Mouse (Mus musculus) olfactory bulb, adult 2 months (tissue): ENCODE results near the gene Dpm3.

Experiments
- CTCF ChIP-seq: fragments of 200-500 bp; IDR thresholded peaks from 2 replicates; pipeline ENCODE4 v1.5.1; 2012; ENCODE audit warnings: low read depth, mild to moderate bottlenecking, low read length, moderate library complexity; ENCODE audit not compliant: insufficient read depth
- POLR2A ChIP-seq: fragments of 200-500 bp; IDR thresholded peaks from 2 replicates; pipeline ENCODE4 v1.6.1; 2012; ENCODE audit warnings: mild to moderate bottlenecking, low read depth, low read length, moderate library complexity; ENCODE audit not compliant: insufficient read depth

DNA sequence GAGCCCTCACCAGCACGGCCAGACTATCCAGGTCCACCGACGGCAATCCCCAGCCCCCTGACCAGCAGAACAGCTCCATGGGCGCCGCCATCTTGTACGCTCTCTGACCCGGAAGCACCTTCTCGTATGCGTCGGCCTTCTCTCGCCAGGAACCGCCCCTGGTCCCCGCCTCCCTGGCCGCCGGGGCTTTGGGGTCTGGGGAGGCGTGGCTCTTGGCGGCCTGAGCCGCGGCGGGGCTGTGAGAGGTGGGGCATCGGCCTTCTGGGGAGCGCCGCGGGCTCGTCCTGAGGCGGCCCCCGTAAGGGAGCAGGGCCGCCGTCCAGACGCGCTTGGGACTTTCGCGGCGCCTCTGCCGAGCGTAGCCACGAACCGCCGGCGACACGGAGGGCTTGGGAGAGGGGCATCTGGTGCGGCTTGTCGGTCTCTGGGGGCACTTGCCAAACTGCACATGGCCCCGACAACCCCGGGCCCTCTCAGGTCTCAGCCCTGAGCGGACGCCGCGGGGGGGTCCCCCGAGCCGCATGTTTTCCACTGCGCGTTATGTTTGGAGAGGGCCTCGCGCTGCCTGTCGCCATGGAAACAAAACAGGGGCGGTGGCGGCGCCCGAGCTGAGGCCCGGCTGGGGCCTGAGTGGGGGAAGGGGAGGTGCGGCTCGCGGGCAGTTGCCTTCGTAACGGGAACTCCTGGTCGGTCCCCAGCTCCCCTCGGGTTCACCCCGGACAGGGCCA lies 45.2 kb upstream of the Dpm3 start:
- no peak for TF ChIP-seq CTCF
- TF ChIP-seq POLR2A = peak; percentile 52
